Mouse (Mus musculus) spleen, postnatal 14 days (tissue): ENCODE measurements around the gene Ifih1.

Experiments
- DNase-seq, 2 experiments: peaks; one replicate each; pipeline ENCODE4 v3.0.0; 2021 to 2022; ENCODE audit warnings: low spot score in 2 of 2

Gene Ifih1

GRCm38 (mm10) chr2:62549659-62550058 is 96.4 kb downstream of the Ifih1 start:
- DNase-seq: no peak

GRCm38 (mm10) chr2:62549131-62549530 is 96.9 kb downstream of the Ifih1 start:
- DNase-seq: no peak

GRCm38 (mm10) chr2:62548104-62548503 is 98.0 kb downstream of the Ifih1 start:
- no peak for DNase-seq
